Mouse (Mus musculus) heart, embryonic 14.5 days (tissue): ENCODE results near the gene Baiap2. TPM values are rescaled to one million over a fixed set of nuclear protein-coding genes. Genes with fewer than 3 reads are reported as not detected.

Experiments
- ATAC-seq: fragments of 200-750 bp; cut with Nextera tagmentation; 2 replicates; pipeline ENCODE4 v1.8.0; 2017; ENCODE audit warnings: low read depth, moderate TSS enrichment; ENCODE audit not compliant: insufficient number of reproducible peaks, insufficient read depth, low FRiP score
- H3K27ac ChIP-seq, 2 experiments: fragments of 200-500 bp in 1 of 2; fragments of 300-500 bp in 1 of 2; sonication (generic) in 1 of 2; replicated peaks in 1 of 2; 2 replicates each; pipeline ENCODE4 v1.5.1; 2012 to 2014; ENCODE audit warnings: low read depth in 2 of 2, low read length in 2 of 2, control low read depth in 1 of 2, mild to moderate bottlenecking in 1 of 2, mixed read lengths in 1 of 2; ENCODE audit not compliant: control insufficient read depth in 1 of 2, insufficient read depth in 1 of 2
- H3K27me3 ChIP-seq: fragments of 300-500 bp; sonication (generic); 2 replicates; pipeline ENCODE4 v1.6.1; 2014; ENCODE audit warnings: mild to moderate bottlenecking, low read length, control low read depth; ENCODE audit not compliant: control insufficient read depth, insufficient read depth
- H3K36me3 ChIP-seq: fragments of 300-500 bp; sonication (generic); 2 replicates; pipeline ENCODE4 v1.6.1; 2014; ENCODE audit warnings: mild to moderate bottlenecking, control low read depth, low read length, mixed read lengths; ENCODE audit not compliant: control insufficient read depth, insufficient read depth
- H3K4me1 ChIP-seq, 2 experiments: fragments of 200-500 bp in 1 of 2; fragments of 300-500 bp in 1 of 2; sonication (generic) in 1 of 2; 2 replicates each; pipeline ENCODE4 v1.6.1; 2012 to 2014; ENCODE audit warnings: low read length in 2 of 2, control low read depth in 1 of 2, mixed read lengths in 1 of 2; ENCODE audit not compliant: control insufficient read depth in 2 of 2, insufficient read depth in 2 of 2
- H3K4me2 ChIP-seq: fragments of 300-500 bp; sonication (generic); 2 replicates; pipeline ENCODE4 v1.6.1; 2014; ENCODE audit warnings: mild to moderate bottlenecking, low read length
- H3K4me3 ChIP-seq, 2 experiments: fragments of 200-500 bp in 1 of 2; fragments of 300-500 bp in 1 of 2; sonication (generic) in 1 of 2; 2 replicates each; pipeline ENCODE4 v1.5.1; 2012 to 2014; ENCODE audit warnings: low read length in 2 of 2, mild to moderate bottlenecking in 2 of 2, control low read depth in 1 of 2, low read depth in 1 of 2, moderate library complexity in 1 of 2; ENCODE audit not compliant: control insufficient read depth in 1 of 2, insufficient read depth in 1 of 2
- H3K9ac ChIP-seq: fragments of 300-500 bp; sonication (generic); 2 replicates; pipeline ENCODE4 v1.6.1; 2014; ENCODE audit warnings: mild to moderate bottlenecking, low read length
- H3K9me3 ChIP-seq: fragments of 300-500 bp; sonication (generic); 2 replicates; pipeline ENCODE4 v1.6.1; 2016; ENCODE audit warnings: low read length, control low read depth; ENCODE audit not compliant: control insufficient read depth
- WGBS: fragments of 180-500 bp; shearing (Covaris S2); extraction: QIAGEN DNeasy Blood & Tissue Kit; methylation state at CpG from one replicate; pipeline ENCODE4 v1.1.7; 2014; 5-methylcytosine and 5-hydroxymethylcytosine counted together
- polyA plus RNA-seq: library from polyadenylated mRNA; unstranded; fragments of >200 nt; fragmentation: Nextera tagmentation; extraction: Ambion mirVana; gene quantifications from 2 replicates; pipeline ENCODE4 v1.2.1, GENCODE M21; 2014

The Baiap2 gene
- polyA plus RNA-seq, 1 experiment from 2014 or later = 13.2 TPM

DNA sequence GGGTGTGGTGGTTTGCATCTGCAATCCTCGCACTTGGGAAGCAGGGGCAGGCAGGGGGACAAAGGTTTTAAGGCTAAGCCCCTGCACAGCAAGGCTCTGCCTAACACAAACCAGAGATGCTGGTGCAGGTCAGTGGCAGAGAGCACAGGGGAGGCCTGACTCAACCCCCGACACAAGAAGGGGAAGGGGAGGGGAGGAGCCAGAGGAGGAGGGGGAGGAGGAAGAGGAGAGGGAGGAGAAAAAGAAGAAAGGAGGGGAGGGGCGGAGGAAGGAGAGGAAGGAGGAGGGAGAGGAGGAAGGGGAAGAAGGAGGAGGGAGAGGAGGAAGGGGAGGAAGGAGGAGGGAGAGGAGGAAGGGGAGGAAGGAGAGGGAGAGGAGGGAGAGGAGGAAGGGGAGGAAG lies 91.7 kb downstream of the Baiap2 start:
- H3K9ac ChIP-seq = no peak overlapping the region
- H3K27ac ChIP-seq = no peak overlapping the region
- ATAC-seq = no peak
- H3K4me3 ChIP-seq = no peak overlapping the region
- 37% methylated on average over 3 of the region's 3 CpGs for WGBS
- no peaks in the 10 kb centered on the region for H3K36me3 ChIP-seq
- H3K4me1 ChIP-seq = peaks cover 4% of the 10 kb centered on the region in 2 experiments
- no peak overlapping the region for H3K4me2 ChIP-seq
- no peaks in the 10 kb centered on the region for H3K27me3 ChIP-seq
- H3K9me3 ChIP-seq = 0 out of 2 replicates have a peak, but pooled peaks cover 5% of the 10 kb centered on the region

DNA sequence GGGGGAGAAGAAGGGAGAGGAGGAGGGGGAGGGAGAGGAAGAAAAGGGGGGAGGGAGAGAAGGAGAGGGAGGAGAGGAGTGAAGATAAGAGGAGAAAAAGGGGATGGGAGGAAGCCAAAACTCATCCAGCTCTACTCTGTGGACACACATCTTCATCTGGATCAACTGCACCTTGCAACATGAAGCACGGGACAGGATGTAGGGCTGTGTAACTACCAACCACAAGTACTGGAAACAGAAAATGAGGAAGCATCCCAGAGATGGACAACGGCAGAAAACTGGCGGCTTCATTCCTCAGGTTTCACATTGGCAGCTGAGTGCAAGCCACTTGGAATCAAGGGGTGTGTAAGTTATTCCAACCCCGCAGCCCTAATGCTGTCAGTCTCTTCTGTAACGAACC lies 92.2 kb downstream of the Baiap2 start:
- ATAC-seq = no peak
- H3K9ac ChIP-seq = no peak overlapping the region
- H3K4me2 ChIP-seq = no peak overlapping the region
- peaks cover 8% of the 10 kb centered on the region in 2 experiments for H3K4me1 ChIP-seq
- no peak overlapping the region for H3K4me3 ChIP-seq
- H3K36me3 ChIP-seq = no peaks in the 10 kb centered on the region
- WGBS = 61% methylated on average over 5 of the region's 5 CpGs
- H3K27me3 ChIP-seq = no peaks in the 10 kb centered on the region
- H3K9me3 ChIP-seq = 0 out of 2 replicates have a peak, but pooled peaks cover 5% of the 10 kb centered on the region
- no peak overlapping the region for H3K27ac ChIP-seq

- Histone ChIP-seq H3K9me3 (0 out of 2 replicates have a peak, but pooled peaks cover 5% of the 10 kb centered on the region), H3K4me2 (no peak overlapping the region), H3K4me3 (no peak overlapping the region), H3K4me1 (peaks cover 22 to 29% of the 10 kb centered on the region in 2 experiments), H3K9ac (0 out of 2 replicates have a peak overlapping the region, but pooled peaks have one; percentile 21), H3K36me3 (no peaks in the 10 kb centered on the region), H3K27ac (peak overlapping the region; percentile 74 to 84), H3K27me3 (no peaks in the 10 kb centered on the region)
- ATAC-seq = peak; percentile 28
- WGBS = 16% methylated on average over 4 of the region's 4 CpGs
Measured at GRCm38 (mm10) chr11:120039581-120039980, 97.0 kb downstream of the Baiap2 start.

- Histone ChIP-seq H3K27ac (no peak overlapping the region), H3K27me3 (peaks cover 4% of the 10 kb centered on the region; the same call in 1 of the 2 replicates), H3K36me3 (no peaks in the 10 kb centered on the region), H3K4me2 (no peak overlapping the region), H3K4me1 (peaks cover 22 to 29% of the 10 kb centered on the region in 2 experiments), H3K9me3 (0 out of 2 replicates have a peak, but pooled peaks cover 5% of the 10 kb centered on the region), H3K4me3 (no peak overlapping the region), H3K9ac (no peak overlapping the region)
- peak; percentile 9; the same call in 1 of the 2 replicates for ATAC-seq
- 60% methylated on average over 8 of the region's 8 CpGs for WGBS
Measured at GRCm38 (mm10) chr11:120040440-120040839, 97.9 kb downstream of the Baiap2 start.

DNA sequence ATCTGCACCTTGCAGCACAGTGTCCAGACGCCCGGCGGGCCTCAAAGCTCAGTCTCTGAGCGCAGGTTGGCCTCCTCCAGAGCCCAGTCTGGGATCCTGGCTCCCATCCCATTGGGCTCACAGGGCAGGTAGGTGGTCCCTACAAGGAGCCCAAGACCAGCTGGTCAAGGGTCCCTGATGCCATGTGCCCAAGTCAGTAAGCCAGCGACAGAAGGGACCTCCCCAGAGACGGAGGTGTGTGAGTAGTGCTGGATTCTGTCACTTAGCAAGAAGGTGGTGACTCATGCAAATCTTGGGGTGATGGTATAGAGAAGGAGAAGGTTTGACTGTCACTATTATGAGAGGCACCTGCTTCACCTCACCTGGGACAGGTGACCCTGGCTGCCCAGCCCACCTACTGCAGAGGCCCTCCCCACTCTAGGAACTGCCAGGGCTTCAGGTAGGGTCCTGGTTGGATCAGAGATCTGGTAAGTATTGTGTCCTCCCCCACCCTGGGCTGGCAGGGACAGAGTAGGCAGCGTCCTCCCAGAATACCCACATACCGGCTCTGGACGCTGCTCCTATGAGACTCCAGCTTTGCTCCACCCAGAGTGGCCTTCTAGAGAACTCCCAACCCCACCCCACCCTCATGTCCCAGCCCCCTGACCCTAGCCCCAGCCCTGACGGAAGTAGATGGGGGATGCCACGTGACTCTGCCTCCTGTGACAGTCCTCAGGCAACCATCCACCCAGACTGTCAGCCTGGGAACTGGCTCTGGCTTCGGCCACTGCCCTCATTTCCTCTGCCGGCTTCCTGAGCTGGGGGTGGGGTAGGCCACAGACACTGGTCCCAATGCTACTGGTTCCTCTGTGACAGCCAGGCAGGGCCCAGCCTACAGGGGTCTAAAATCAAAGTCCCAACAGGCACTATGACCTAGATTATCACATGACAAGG lies 98.9 kb downstream of the Baiap2 start:
- no peaks in the 10 kb centered on the region for H3K36me3 ChIP-seq
- peaks cover 14% of the 10 kb centered on the region for H3K27me3 ChIP-seq
- H3K4me2 ChIP-seq = peak overlapping the region; percentile 16; the same call in 1 of the 2 replicates
- WGBS = 52% methylated on average over 13 of the region's 13 CpGs
- ATAC-seq = peak; percentile 58; the same call in 1 of the 2 replicates
- H3K27ac ChIP-seq = peak overlapping the region; percentile 50 to 71; a peak in 3 of 4 replicates
- H3K4me3 ChIP-seq = no peak overlapping the region
- H3K4me1 ChIP-seq = peaks cover 22 to 29% of the 10 kb centered on the region in 2 experiments
- no peaks in the 10 kb centered on the region for H3K9me3 ChIP-seq
- H3K9ac ChIP-seq = no peak overlapping the region; the same call in 1 of the 2 replicates

- Histone ChIP-seq H3K36me3 (no peaks in the 10 kb centered on the region), H3K4me2 (no peak overlapping the region), H3K9me3 (no peaks in the 10 kb centered on the region), H3K4me3 (no peak overlapping the region), H3K4me1 (peaks cover 22 to 34% of the 10 kb centered on the region in 2 experiments), H3K27ac (peak overlapping the region; percentile 50 to 71; a peak in 3 of 4 replicates), H3K9ac (no peak overlapping the region; the same call in 1 of the 2 replicates), H3K27me3 (peaks cover 22% of the 10 kb centered on the region)
- ATAC-seq = no peak
- WGBS = 67% methylated on average over 7 of the region's 7 CpGs
Measured at GRCm38 (mm10) chr11:120042141-120042838, 99.7 kb downstream of the Baiap2 start.

DNA sequence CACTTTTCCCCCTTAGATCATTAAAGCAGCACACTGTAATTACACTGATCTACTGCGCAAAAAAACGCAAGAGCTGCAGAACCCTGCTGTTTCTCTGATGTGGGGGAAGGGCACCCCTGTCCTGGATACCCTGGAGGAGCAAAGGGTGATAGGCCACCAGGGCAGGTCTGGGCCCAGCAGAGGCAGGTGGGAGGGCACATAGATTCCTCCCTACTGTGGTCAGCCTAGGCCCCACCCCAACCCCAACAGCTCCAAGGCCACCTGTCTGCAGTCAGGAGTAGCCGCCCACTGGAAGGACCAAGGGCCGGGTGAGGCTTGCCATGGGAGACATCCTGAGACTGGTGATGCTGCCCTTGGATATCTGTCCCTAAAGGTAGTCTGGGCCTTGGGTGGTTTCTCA lies 102.8 kb downstream of the Baiap2 start:
- H3K27me3 ChIP-seq = peaks cover 42% of the 10 kb centered on the region
- 69% methylated on average over 4 of the region's 4 CpGs for WGBS
- no peak overlapping the region for H3K4me2 ChIP-seq

More for the DNA sequence above, 102.8 kb downstream of the Baiap2 start:
- Histone ChIP-seq H3K4me1 (peaks cover 16 to 27% of the 10 kb centered on the region in 2 experiments; a peak in 3 of 4 replicates), H3K9me3 (no peaks in the 10 kb centered on the region), H3K4me3 (no peak overlapping the region), H3K9ac (no peak overlapping the region), H3K27ac (no peak overlapping the region), H3K36me3 (no peaks in the 10 kb centered on the region)
- no peak for ATAC-seq
